Mouse (Mus musculus) liver, adult 10 weeks (tissue): ENCODE measurements around the gene Gm17584. TPM values are rescaled to one million over a fixed set of nuclear protein-coding genes. Genes with fewer than 3 reads are reported as not detected.

Experiments used
- polyA plus RNA-seq: library from polyadenylated mRNA; stranded (reverse); fragments of 350-450 nt; fragmentation: Illumina TruSeq; extraction: RNeasy Lipid Tissue Mini Kit (QIAGEN cat#74804); gene quantifications from one replicate; pipeline ENCODE4 v1.2.3, GENCODE M21; 2014; ENCODE audit warnings: low read depth, low replicate concordance

The Gm17584 gene
- not detected for polyA plus RNA-seq

DNA sequence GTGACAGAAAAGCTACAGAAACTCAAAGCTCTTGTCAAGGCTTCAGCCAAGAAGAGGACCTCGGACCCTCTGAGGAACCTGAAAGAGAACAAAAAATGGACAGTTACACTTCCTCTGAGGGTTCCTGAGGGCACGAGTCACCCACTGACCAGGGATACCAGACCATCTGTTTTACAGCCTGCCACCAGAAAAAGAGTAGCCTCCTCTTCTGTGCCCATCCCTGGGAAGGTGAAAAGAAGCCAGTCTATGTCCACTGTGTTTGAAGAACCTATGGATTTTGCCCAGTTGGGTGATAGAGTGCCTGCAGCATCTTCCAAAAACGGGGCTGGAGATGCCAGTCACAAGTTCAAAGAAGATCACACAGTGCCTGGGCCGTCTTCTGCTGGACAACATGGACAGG lies at the start of gene Gm17584:
Gm17584 (plus strand) TSS at position 301 of the 400 bp plus-strand sequence.

Other genes starting within 250 kb of the Gm17584 start
- not detected for gene Gm17469, start 129.3 kb downstream of the Gm17584 start, polyA plus RNA-seq